Mouse (Mus musculus): ENCODE measurements around the gene Coro1a.

Gene Coro1a

GRCm38 (mm10) chr7:126711910-126712309 lies 4.3 kb upstream of the Coro1a start:
- in situ Hi-C loops (cut with MboI; ENCODE audit: low pct_unique_long_range_greater_than_20kb in 1 of 2, low sequenced_read_pairs in 2 of 2, unreplicated experiment in 1 of 2) = no loop called here

GRCm38 (mm10) chr7:126710266-126710665 lies 2.7 kb upstream of the Coro1a start:
- in situ Hi-C loops (cut with MboI; ENCODE audit: low pct_unique_long_range_greater_than_20kb in 1 of 2, low sequenced_read_pairs in 2 of 2, unreplicated experiment in 1 of 2) = no loop called here

- in situ Hi-C loops (cut with MboI; ENCODE audit: low pct_unique_long_range_greater_than_20kb in 1 of 2, low sequenced_read_pairs in 2 of 2, unreplicated experiment in 1 of 2) = no loop called here
These were observed 777 bp upstream of the Coro1a start for GRCm38 (mm10) chr7:126708175-126708952.

- in situ Hi-C loops (cut with MboI; ENCODE audit: low pct_unique_long_range_greater_than_20kb in 1 of 2, low sequenced_read_pairs in 2 of 2, unreplicated experiment in 1 of 2) = no loop called here
These were observed 3.2 kb downstream of the Coro1a start for GRCm38 (mm10) chr7:126704121-126704980.

- in situ Hi-C loops (cut with MboI; ENCODE audit: low pct_unique_long_range_greater_than_20kb in 1 of 2, low sequenced_read_pairs in 2 of 2, unreplicated experiment in 1 of 2) = no loop called here
These were observed 3.9 kb downstream of the Coro1a start for GRCm38 (mm10) chr7:126703757-126704077.

GRCm38 (mm10) chr7:126702861-126703756 lies 4.5 kb downstream of the Coro1a start:
- in situ Hi-C loops (cut with MboI; ENCODE audit: low pct_unique_long_range_greater_than_20kb in 1 of 2, low sequenced_read_pairs in 2 of 2, unreplicated experiment in 1 of 2) = no loop called here

GRCm38 (mm10) chr7:126702358-126702757 lies 5.2 kb downstream of the Coro1a start:
- in situ Hi-C loops (cut with MboI; ENCODE audit: low pct_unique_long_range_greater_than_20kb in 1 of 2, low sequenced_read_pairs in 2 of 2, unreplicated experiment in 1 of 2) = no loop called here

GRCm38 (mm10) chr7:126701559-126702357 lies 5.8 kb downstream of the Coro1a start:
- in situ Hi-C loops (cut with MboI; ENCODE audit: low pct_unique_long_range_greater_than_20kb in 1 of 2, low sequenced_read_pairs in 2 of 2, unreplicated experiment in 1 of 2) = no loop called here

GRCm38 (mm10) chr7:126701070-126701469 lies 6.5 kb downstream of the Coro1a start:
- in situ Hi-C loops (cut with MboI; ENCODE audit: low pct_unique_long_range_greater_than_20kb in 1 of 2, low sequenced_read_pairs in 2 of 2, unreplicated experiment in 1 of 2) = no loop called here

- in situ Hi-C loops (cut with MboI; ENCODE audit: low pct_unique_long_range_greater_than_20kb in 1 of 2, low sequenced_read_pairs in 2 of 2, unreplicated experiment in 1 of 2) = no loop called here
These were observed 7.2 kb downstream of the Coro1a start for GRCm38 (mm10) chr7:126700063-126701015.

GRCm38 (mm10) chr7:126697838-126698237 lies 9.7 kb downstream of the Coro1a start:
- in situ Hi-C loops (cut with MboI; ENCODE audit: low pct_unique_long_range_greater_than_20kb in 1 of 2, low sequenced_read_pairs in 2 of 2, unreplicated experiment in 1 of 2) = loop anchor here in 1 of 2 experiments (10.0 kb wide), 1 partner anchor 53 kb away; the partner anchor contains the start of gene Sgf29

GRCm38 (mm10) chr7:126696886-126697285 lies 10.7 kb downstream of the Coro1a start:
- in situ Hi-C loops (cut with MboI; ENCODE audit: low pct_unique_long_range_greater_than_20kb in 1 of 2, low sequenced_read_pairs in 2 of 2, unreplicated experiment in 1 of 2) = loop anchor here in 1 of 2 experiments (10.0 kb wide), 1 partner anchor 52 kb away; the partner anchor contains the start of gene Sgf29

- in situ Hi-C loops (cut with MboI; ENCODE audit: low pct_unique_long_range_greater_than_20kb in 1 of 2, low sequenced_read_pairs in 2 of 2, unreplicated experiment in 1 of 2) = loop anchor here in 1 of 2 experiments (10.0 kb wide), 1 partner anchor 52 kb away; the partner anchor contains the start of gene Sgf29
These were observed 11.3 kb downstream of the Coro1a start for GRCm38 (mm10) chr7:126696303-126696702.

- in situ Hi-C loops (cut with MboI; ENCODE audit: low pct_unique_long_range_greater_than_20kb in 1 of 2, low sequenced_read_pairs in 2 of 2, unreplicated experiment in 1 of 2) = loop anchor here in 1 of 2 experiments (10.0 kb wide), 1 partner anchor 51 kb away; the partner anchor contains the start of gene Sgf29
These were observed 11.9 kb downstream of the Coro1a start, which contains the start of gene Slx1b for GRCm38 (mm10) chr7:126695631-126696207. Gene Slx1b (minus strand): TSS chr7:126695784.

- in situ Hi-C loops (cut with MboI; ENCODE audit: low pct_unique_long_range_greater_than_20kb in 1 of 2, low sequenced_read_pairs in 2 of 2, unreplicated experiment in 1 of 2) = loop anchor here in 1 of 2 experiments (10.0 kb wide), 1 partner anchor 50 kb away; the partner anchor contains the start of gene Sgf29
These were observed 12.4 kb downstream of the Coro1a start, which contains the start of gene Bola2 for GRCm38 (mm10) chr7:126695210-126695611. Gene Bola2 (plus strand): TSS chr7:126695401.

Data from mouse embryonic stem cell (cell line).